Mouse (Mus musculus) liver, embryonic 13.5 days (tissue): Measurements from ENCODE around the gene Gm10799. TPM values are rescaled to one million over a fixed set of nuclear protein-coding genes. Genes with fewer than 3 reads are reported as not detected.

ENCODE experiments used
- ATAC-seq: fragments of 200-750 bp; cut with Nextera tagmentation; 2 replicates; pipeline ENCODE4 v1.8.0; 2017; ENCODE audit warnings: low read depth, mild to moderate bottlenecking, moderate number of reproducible peaks, moderate library complexity
- DNase-seq: peaks from one replicate; pipeline ENCODE4 v3.0.0; 2022
- H3K27ac ChIP-seq: fragments of 300-500 bp; sonication (generic); 2 replicates; pipeline ENCODE4 v1.5.1; 2015; ENCODE audit warnings: moderate library complexity, mild to moderate bottlenecking, inconsistent platforms
- H3K27me3 ChIP-seq: fragments of 300-500 bp; sonication (generic); 2 replicates; pipeline ENCODE4 v1.6.1; 2015; ENCODE audit warnings: mild to moderate bottlenecking, inconsistent platforms
- H3K36me3 ChIP-seq: fragments of 300-500 bp; sonication (generic); 2 replicates; pipeline ENCODE4 v1.6.1; 2015; ENCODE audit warnings: mild to moderate bottlenecking, inconsistent platforms
- H3K4me1 ChIP-seq: fragments of 300-500 bp; sonication (generic); replicated peaks from 2 replicates; pipeline ENCODE4 v1.6.1; 2015; ENCODE audit warnings: inconsistent platforms
- H3K4me2 ChIP-seq: fragments of 300-500 bp; sonication (generic); 2 replicates; pipeline ENCODE4 v1.6.1; 2015; ENCODE audit warnings: inconsistent platforms, mild to moderate bottlenecking, moderate library complexity
- H3K4me3 ChIP-seq: fragments of 300-500 bp; sonication (generic); replicated peaks from 2 replicates; pipeline ENCODE4 v1.5.1; 2015; ENCODE audit warnings: mild to moderate bottlenecking, inconsistent platforms
- H3K9ac ChIP-seq: fragments of 300-500 bp; sonication (generic); 2 replicates; pipeline ENCODE4 v1.6.1; 2015; ENCODE audit warnings: mild to moderate bottlenecking, inconsistent platforms
- H3K9me3 ChIP-seq: fragments of 300-500 bp; sonication (generic); replicated peaks from 2 replicates; pipeline ENCODE4 v1.6.1; 2016; ENCODE audit warnings: inconsistent platforms
- WGBS: fragments of 180-500 bp; shearing (Covaris S2); methylation state at CpG from one replicate; pipeline ENCODE4 v1.1.7; 2015; ENCODE audit not compliant: insufficient replicate concordance; 5-methylcytosine and 5-hydroxymethylcytosine counted together
- polyA plus RNA-seq: library from polyadenylated mRNA; unstranded; fragments of >200 nt; fragmentation: Nextera tagmentation; extraction: Ambion mirVana; gene quantifications from 2 replicates; pipeline ENCODE4 v1.2.1, GENCODE M21; 2015

Gm10799 gene
- polyA plus RNA-seq, 1 experiment from 2014 or later = not detected

DNA sequence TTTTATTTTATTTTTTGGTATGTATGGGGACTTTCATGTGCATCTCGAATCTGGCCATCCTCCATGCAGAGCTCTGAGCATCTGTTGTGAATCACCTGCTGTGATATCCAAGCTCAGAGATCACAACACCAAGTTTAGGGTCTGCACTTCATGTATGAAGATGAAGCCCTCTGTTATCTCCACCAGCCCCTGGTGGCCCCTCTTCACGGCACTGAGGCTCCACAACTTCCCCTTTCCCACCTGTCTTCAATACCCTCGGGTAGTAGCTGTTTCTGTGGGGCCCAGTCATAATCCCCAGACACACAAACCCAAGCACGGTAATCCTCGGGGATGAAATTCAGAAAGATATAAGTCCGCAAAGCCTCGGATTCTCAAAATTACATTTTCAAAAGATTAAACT is 45.3 kb downstream of the Gm10799 start:
- WGBS = 60% methylated on average over 7 of the region's 7 CpGs
- Histone ChIP-seq H3K4me3 (no peak overlapping the region), H3K27me3 (peaks cover 2% of the 10 kb centered on the region; the same call in 1 of the 2 replicates), H3K9me3 (peaks cover 6% of the 10 kb centered on the region; the same call in 1 of the 2 replicates), H3K4me1 (peaks cover 7% of the 10 kb centered on the region), H3K27ac (no peak overlapping the region), H3K9ac (no peak overlapping the region), H3K36me3 (no peaks in the 10 kb centered on the region), H3K4me2 (no peak overlapping the region)
- ATAC-seq (no peak), DNase-seq (no peak)

Other genes with a start within 250 kb of the Gm10799 start
- gene Lmo2, start 110.6 kb downstream of the Gm10799 start, polyA plus RNA-seq = 156 and 167 TPM in 2 replicates
- gene Fbxo3, start 40.8 kb downstream of the Gm10799 start, polyA plus RNA-seq = 50.2 and 61.5 TPM in 2 replicates
- 0.99 and 1.3 TPM in 2 replicates for gene 4931422A03Rik, start 40.2 kb downstream of the Gm10799 start, polyA plus RNA-seq
- 0.06 TPM in 1 of 2 replicates, not detected in the other for gene Gm10912, start 2.7 kb downstream of the Gm10799 start, polyA plus RNA-seq
- gene Cd59b, start 1.3 kb upstream of the Gm10799 start, polyA plus RNA-seq = 13.1 and 13.3 TPM in 2 replicates
- 82.9 and 85.7 TPM in 2 replicates for gene Cd59a, start 27.3 kb upstream of the Gm10799 start, polyA plus RNA-seq
- 0.19 and 0.48 TPM in 2 replicates for gene A930018P22Rik, start 54.2 kb upstream of the Gm10799 start, polyA plus RNA-seq